Mouse (Mus musculus) layer of hippocampus, adult 9-11 months (tissue): Measurements from ENCODE around the gene Dpep2nb.
A peak's percentile ranks its signal among the peaks of the same experiment; 100 is the strongest.
"Not testable (repeated sequence)": the region's sequence is repeated elsewhere in the genome, so short reads cannot be mapped to it uniquely, and the experiment has no call there.

Experiments used
- DNase-seq: peaks from one replicate; pipeline ENCODE4 v3.0.0; 2022

Dpep2nb gene

DNA sequence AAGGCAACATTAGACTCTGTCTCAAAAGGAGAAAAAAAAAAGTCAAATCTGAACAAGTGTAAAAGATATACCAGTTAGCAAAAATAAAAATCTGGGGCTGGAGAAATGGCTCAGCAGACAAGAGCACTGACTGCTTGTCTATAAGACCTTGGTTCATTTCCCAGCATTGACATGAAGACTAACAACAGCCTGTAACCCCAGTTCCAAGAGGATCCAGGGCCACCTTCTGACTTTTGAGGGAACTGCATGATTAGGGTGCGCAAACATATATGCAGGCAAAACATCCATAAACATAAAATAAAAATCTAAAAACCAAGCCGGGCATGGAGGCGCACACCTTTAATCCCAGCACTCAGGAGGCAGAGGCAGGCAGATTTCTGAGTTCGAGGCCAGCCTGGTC lies 638 bp upstream of the Dpep2nb start:
- DNase-seq, result no peak

DNA sequence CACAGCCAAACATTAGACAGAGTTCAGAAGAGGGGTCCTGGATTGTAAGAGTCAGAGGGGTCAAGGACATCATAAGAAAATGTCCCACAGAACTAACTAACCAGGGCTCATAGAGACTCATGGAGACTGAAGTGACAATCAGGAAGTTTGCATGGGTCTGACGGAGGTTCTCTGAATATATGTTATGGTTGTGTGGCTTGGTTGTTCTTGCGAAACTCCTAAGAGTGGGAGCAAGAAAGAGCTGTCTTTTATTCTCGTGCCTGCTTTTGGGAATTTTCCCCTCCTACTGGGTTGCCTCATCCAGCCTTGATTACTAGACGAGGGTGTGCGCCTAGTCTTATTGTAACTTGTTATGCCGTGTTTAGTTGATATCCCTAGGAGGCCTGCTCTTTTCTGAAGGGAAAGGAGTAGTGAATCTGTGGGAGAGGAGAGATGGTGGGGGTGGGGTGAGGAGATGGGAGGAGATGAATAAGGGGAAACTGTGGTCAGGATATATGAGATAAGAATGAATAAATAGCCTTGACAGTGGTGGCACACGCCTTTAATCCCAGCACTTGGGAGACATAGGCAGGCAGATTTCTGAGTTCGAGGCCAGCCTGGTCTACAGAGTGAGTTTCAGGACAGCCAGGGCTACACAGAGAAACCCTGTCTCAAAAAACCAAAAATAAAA lies 1.1 kb downstream of the Dpep2nb start:
- DNase-seq, result no peak

DNA sequence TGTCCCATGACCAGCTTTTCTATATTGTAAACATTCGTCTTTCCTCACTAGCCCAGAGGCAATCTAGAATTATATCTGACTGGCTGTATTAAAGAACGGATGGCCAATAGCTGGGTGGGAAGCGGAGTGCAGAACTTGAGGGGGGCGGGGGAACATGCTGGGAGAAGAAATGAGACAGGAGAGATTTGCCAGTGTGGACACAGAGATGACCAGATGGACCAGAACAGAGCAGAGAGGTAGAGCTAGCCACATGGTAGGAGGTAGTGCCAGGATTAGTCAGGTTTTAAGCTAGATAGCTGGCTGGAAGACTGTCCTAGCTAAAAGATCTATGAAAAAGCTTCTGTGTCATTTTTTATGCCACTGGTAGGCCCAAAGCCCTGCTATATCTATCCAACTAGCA lies 3.9 kb downstream of the Dpep2nb start:
- DNase-seq, result no peak

DNA sequence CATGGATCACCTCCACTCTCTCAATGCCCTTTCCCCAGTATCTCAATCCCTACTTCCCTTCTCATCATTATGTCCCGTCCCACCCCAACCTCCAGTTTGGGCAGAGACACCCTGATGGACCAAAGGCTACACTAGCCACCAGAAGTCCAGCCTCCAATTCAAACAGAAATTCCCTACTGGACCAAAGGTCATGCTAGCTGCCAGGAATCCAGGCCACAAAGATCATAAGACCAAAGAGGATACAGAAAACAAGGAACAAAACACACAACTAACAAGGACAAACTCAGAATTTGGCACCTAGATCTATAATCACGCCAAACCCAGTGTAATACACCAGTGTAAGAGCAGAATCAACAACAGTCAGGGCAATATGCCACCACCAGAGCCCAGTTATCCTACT lies 6.8 kb downstream of the Dpep2nb start:
- no peak for DNase-seq

DNA sequence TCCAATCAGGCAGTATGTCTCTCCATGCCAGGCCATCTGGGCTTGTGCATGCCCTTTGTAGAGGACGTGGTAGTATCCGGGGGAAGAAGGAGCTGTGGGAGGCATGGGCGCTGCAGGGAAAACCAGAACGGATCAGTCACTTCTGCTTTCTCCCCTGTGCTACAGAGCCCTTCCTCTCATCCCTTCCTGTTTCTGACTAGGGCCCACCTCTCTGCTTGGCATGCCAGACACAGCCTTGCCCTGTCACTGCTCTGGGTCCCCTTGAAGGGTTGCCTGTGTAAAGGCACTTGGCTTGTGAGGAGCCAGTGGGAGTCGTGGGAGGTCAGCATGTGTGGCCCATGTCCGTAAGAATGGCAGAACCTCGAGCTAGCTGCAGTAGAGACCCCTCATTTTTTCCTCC lies 9.4 kb downstream of the Dpep2nb start:
- DNase-seq, result peak; percentile 30

DNA sequence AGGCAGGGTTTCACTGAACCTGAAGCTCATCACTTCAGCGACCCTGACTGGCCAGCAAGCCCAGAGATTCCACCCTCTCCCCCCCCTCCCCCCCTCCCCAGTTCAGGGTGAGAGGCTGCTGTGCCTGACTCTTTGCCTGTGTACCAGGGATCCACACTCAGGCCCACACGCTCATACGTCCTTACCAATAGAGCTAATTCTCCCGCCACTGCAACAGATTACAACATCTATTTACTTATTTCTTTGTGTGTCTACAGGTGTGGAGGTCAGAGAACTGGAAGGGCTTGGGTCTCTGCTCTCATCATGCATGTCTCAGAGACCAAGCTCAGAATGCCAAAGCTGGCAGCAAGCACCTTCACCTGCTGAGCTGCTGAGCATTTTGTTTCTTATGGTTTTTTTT lies 12.5 kb downstream of the Dpep2nb start:
- no peak for DNase-seq

DNA sequence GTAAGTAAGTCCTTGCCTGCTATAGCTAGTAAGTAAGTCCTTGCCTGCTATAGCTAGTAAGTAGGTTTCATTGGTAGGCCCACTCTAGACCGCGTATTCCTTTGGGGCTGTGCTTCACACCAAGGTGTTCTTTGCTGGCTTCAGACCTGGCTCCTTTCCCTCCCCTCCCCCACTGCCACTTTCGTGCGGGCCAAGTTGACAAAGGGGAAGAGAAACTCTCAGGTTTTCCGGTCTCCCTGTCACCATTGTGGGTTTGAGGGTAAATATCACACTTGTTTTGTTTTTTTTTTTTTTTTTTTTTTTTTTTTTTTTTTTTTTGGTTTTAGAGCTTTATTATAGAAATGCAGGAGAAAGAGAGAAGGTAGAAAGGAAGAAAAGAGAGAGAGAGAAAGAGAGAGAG lies 13.3 kb downstream of the Dpep2nb start:
- no peak for DNase-seq

DNA sequence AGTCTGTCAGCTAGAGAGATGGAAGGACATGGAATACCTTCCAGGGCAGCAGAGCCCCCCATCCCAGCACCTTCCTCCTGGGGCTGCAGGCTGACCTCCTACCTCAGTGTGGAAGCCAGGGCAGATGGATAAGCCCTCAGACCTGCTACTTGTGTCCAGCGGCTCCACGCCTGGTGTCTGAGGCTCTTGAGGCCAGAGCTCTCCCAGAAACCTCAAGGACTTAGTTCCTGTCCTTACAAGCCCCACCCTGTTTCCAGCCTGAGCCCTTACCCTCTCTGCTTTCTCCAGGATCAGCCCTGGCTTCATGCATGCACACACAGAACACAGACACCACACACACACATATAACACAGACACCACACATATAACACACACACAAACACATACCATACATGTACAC lies 14.2 kb downstream of the Dpep2nb start:
- no peak for DNase-seq

DNA sequence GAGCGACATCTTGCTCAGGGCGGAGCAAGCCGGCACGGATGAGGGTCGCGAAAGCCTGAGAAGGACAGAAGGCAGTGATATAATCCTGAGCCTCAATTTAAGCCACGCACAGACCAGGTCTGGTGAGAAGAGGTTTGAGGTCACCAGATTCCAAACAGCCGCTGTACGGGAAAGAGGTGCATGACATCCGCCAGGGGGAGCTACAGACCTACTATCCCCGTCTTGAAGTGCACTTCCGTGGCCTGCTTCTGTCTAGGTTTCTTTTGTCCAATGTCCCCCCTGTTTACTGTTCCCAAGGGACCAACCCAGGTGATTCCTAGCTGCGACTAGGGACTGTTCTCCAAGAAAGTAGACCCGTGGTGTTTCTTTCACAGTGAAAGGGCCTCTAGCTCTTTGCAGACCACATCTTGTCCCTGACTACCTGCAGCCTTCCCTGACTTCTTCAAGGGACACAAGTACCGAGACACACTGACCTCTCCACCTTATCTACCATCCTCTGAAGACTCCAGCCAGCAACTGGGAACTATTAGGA lies 14.9 kb downstream of the Dpep2nb start, which contains the start of gene Dus2:
Gene Dus2, plus strand, starts transcription at position 482 of the 532 bp plus-strand sequence.
- DNase-seq, result peak; percentile 38

DNA sequence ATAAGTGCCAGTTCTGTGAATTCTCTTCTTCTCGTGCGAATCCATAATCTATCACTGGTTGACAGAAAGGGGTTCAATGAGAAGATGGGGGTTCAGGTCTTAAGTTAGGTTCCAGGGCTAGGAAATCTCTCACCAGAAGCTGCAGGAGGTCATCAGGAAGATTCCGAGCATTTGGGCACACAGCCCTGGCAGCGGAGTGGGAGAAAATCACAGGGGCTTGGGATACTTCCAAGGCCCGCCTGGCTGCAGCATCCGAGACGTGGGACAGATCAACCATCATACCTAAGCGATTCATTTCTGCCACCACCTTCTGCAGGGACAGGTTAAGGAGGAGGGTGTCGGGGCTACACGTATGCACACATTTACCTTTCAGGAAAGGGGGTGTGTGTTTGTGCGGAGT lies 17.2 kb downstream of the Dpep2nb start:
- no peak for DNase-seq

DNA sequence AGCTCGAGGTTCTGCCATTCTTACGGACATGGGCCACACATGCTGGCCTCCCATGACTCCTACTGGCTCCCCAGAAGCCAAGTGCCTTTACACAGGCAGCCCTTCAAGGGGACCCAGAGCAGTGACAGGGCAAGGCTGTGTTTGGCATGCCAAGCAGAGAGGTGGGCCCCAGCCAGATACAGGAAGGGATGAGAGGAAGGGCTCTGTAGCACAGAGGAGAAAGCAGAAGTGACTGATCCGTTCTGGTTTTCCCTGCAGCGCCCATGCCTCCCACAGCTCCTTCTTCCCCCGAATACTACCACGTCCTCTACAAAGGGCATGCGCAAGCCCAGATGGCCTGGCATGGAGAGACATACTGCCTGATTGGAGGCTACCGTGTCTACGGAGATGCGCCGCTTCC lies 22.4 kb downstream of the Dpep2nb start:
- DNase-seq, result not testable (repeated sequence)

DNA sequence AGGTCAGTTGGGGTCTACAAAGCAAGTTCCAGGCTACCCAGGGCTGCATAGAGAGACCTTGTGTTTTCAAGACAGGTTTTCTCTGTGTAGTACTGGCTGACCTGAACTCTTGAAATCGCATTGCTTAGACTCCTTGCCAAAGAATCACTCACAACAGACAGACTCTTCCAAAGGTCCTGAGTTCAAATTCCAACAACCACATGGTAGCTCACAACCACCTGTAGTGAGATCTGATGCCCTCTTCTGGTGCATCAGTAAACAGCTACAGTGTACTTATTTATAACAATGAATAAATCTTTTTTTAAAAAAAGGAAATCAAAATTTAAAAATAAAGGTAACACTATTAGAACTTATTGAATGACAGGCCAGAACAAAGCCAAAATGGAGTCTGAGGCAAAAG lies 24.6 kb downstream of the Dpep2nb start:
- DNase-seq, result no peak

DNA sequence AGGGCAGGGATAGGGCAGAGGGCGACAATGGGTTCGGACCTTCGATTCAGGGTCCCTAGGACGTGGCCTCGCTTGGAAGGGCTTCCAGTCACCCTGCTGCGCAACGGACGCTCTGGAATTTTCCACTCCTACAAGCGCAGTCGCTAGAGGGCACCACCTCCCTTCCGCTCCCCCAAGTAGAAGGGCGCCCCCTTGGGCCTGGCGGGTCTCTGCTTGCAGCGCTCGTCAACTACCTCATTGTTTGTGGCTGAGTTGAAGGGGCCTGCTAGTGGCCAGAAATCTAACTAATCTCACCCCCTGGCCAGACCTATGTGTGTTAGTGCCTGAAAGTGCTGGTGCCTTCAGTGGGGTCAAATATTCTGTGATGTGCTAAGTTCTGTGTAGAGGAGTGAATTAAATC lies 26.4 kb downstream of the Dpep2nb start, which contains the start of gene Dpep3:
Gene Dpep3, minus strand, starts transcription at position 105 of the 400 bp plus-strand sequence.
- DNase-seq, result no peak

DNA sequence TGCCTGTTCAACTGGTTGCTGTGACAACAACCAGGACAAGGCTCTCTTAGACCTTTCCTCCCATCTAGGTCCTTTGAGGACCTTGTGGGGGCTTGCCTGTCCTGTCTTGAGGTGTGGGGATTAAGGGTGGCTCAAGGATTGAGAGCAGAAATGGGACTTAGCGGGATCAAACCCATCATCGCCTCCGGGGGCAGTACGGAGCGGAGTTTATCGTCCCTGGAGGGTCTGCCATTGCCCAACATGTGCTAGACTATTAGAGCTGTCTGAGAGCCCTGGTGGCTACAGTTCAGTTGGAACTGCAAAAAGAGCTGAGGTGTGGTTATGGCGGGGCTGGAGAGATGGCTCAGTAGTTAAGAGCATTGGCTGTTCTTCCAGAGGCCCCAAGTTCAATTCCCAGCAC lies 30.4 kb downstream of the Dpep2nb start:
- no peak for DNase-seq

DNA sequence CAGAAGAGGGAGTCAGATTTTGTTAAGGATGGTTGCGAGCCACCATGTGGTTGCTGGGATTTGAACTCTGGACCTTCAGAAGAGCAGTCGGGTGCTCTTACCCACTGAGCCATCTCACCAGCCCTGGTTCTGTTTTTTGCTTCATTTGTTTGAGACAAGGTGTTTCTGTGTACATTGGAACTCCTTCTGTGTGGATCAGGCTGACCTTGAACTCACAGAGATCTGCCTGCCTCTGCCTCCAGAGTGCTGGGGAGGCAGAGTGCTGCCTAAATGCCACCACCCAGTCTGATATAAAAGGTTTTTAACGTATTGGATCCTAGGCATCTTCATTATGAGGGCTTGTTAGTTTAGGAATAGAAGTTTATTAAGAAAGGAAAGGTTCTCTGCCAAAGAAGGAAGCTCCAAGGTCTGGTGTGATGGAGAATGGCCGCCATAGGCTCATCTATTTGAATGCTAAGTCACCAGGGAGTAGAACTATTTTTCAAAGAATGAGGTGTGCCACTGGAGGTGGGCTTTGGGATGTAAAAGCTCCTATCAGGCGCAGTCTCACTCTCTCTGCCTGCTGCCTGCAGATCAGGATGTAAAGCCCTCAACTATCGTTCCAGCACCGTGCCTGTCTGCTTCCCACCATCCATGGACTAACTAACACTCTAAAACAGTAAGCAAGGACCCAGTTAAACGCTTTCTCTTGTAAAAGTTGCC lies 34.6 kb downstream of the Dpep2nb start:
- no peak for DNase-seq

DNA sequence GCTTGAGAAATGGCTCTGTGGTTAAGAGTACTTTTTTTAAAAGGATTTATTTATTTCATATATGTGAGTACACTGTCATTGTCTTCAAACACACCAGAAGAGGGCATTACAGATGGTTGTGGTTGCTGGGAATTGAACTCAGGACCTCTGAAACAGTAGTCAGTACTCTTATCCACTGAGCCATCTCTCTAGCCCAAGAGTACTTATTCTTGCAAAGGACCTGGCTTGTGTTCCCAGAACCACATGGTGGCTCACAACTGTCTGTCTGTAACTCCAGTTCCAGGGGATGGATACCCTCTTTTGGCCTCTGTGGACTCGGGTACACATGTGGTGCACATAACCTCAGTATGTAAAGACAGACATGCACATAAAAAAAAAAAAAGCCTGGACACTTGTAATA lies 36.4 kb downstream of the Dpep2nb start:
- DNase-seq, result no peak

DNA sequence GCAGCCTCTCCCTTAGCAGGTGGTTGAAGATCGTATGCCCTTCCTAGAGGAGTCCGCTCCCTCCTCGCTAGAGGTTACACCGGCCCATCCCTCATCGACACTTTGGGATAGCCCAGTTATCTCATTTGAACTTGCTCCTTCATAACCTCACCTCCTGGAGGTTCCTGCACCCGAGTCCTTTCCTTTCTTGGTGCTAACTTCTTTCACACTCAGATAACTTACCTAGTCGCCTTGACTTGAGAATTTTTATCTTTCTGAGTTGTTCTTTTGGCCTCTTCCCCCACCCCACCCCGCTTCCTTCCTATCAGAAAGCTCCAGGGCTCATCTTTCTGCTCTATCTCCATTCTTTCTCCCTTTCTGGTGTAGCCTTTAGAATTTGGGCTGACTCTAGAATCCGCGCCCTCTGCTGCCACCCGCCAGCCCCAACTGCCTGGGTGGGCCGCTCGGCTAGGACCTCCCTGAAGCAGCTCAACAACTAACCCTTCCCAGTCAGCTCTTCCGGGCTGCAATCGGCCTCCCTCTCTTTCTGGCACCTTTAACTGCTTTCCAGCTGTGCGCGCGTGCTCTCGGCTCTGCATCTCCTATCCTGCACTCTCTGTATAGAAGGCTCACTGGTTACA lies 39.0 kb downstream of the Dpep2nb start:
- no peak for DNase-seq

DNA sequence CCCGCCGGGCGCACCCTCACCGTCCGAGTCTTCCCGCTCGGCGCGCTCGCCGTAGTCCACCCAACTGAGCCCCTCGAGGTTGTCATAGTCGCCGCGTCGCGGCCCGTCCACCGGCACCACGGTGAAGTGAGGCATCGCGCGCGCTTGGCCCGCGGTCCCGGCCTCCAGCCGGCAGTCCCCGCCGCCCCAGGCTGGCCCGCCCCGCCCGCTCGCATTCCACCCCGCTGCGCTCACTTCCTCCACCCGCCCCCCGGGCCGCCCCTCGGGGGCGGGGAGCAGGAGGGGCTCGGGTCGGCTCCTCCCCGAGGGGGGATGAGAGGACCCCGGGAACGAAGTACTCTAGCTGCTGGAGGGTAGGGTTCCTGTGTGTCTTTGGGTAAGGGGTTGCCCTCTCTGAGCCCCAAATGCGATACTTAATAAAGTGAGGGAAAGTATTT lies 39.9 kb downstream of the Dpep2nb start, which contains the start of gene Slc12a4:
Gene Slc12a4, minus strand, starts transcription at position 193 of the 437 bp plus-strand sequence.
- peak; percentile 43 for DNase-seq

DNA sequence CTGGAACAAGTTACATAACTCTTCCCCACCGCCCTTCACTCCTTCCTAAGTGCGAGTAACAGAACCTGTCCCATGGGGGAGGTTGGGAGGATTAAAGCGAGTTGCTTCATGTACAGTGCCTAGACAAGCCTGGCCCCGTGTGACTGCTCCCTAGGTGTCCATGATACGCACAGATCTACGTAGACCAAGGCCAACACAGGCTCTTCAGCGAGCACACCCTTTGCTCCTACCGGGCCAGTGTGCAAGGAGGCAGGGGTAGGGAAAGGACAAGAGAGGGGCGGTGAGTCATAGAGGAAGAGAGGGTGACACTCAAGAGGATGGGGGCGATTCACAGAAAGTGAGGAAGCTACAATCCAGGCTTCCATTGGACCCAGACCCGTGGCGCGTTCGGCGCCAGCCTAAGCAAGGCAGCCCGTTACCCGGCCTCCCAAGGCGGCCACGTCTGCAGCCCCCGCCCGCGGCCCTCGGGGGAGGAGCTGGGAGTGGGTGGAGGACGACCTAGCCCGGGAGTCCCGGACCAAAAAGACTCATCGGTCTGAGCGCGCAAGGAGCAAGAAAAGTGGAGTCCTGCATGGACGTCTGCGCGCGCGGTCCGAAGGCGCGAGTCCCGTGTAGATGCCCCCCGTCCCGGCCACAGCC lies 40.4 kb downstream of the Dpep2nb start:
- DNase-seq, result no peak

DNA sequence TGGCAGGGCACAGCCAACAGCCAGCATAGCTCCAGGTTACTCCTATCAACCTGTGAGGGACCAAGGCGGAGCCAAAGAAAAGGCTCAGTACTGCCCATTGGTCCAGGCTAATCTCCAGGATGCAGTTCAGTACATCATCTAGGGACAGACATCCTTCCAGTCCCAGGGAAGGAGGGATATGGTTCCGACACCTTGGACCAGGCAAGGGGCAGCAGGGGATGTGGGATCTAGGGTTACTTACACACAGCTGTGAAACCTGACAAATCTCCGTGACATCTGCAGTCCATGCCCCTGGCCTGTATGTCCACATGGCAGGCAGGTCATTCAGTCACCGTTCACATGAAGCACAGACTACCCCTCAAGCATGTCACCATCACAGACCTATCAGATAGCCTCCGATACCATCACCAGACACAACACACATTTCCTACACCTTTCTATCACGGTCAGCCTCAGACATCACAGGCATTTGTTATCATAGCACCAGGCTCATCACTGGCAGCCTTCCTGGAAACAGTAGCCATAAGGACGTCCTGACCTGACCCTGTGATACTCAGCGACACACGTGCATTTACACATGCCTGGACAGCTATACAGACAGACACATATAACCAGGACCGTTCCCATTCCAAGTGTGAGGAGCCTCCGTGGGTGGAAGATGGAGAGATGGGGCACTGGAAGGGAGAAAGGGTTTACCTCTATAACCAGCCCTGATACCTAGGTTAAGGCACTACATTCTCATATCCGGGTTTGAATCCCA lies 41.1 kb downstream of the Dpep2nb start:
- no peak for DNase-seq

DNA sequence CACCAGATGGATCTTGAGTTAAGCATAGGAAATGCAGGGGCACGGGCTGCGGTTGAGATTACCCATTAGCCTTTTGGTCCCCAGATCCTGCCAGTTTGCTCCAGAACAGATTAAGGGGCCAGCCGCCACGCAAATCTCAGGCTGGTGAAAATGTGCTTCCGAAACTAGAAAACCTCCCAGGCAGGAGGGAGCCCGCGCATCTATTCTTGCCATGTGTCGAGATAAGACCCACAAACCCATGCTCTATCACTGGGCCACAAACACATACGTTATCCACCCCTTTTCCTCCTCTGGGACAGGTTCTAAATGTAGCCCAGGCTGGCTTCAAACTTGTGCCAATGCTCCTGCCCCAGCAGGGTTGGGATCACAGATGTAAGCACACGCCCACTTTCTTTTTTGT lies 44.2 kb downstream of the Dpep2nb start:
- no peak for DNase-seq

DNA sequence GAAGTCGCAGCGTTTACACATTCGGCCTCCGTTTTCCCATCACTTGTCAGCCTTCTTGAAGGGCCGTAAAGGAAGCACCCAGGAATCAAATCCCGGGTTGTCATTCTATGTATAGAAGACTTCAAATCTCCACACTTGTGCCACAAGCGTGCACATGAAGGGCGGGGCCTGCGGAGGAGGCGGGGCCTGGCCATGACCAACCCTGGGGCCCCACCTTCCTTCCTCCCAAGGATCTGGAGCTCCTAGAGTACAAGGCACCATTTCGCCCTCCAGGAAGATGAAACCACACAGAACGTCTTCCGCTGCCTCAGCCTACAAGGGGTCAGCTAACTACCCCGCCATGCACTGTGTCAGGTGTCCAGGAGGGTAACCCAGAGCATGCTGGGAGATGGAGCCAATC lies 44.7 kb downstream of the Dpep2nb start:
- no peak for DNase-seq

DNA sequence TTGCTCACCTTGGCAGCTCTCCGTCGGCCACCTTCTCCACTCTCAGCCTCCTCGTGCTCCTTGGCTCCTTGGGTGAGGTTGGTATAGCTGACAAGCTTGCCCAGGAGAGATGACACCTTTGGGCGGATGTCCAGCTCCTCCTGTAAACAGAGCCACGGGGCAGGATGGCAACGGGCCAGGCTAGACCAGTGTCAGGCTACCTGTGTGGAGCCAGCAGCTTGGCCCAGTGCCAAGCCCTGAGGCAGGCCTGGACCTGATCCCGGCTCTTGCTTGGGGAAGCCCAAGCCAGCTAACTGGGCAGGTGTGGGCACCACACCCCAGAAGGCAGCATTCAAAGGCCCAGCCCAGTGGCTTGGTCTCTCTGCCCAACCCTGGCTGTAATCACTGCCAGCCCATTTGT lies 46.4 kb downstream of the Dpep2nb start:
- DNase-seq, result no peak
